Mouse (Mus musculus) megakaryocyte, embryonic 14.5 days (primary cell): Measurements from ENCODE around the gene Hcrtr2.

ENCODE experiments used
- FLI1 ChIP-seq: IDR thresholded peaks from 2 replicates; pipeline ENCODE4 v1.6.1; 2012; ENCODE audit warnings: low read length, inconsistent platforms, mixed read lengths
- GATA1 ChIP-seq: IDR thresholded peaks from 3 replicates; pipeline ENCODE4 v1.6.1; 2012; ENCODE audit warnings: mixed read lengths, low read length, inconsistent platforms, borderline replicate concordance

- no peak for TF ChIP-seq FLI1
- TF ChIP-seq GATA1 = no peak
Measured at GRCm38 (mm10) chr9:76196917-76197316, 126.7 kb downstream of the Hcrtr2 start.
